Mouse (Mus musculus): ENCODE data around the gene Vdr. TPM values are rescaled to one million over a fixed set of nuclear protein-coding genes. Genes with fewer than 3 reads are reported as not detected.

The Vdr gene
- total RNA-seq, 2 experiments from 2014 or later: 0.59 to 4.1 TPM

GRCm38 (mm10) chr15:97815254-97815653 is 95.2 kb downstream of the Vdr start:
- no peak for ATAC-seq (ENCODE audit: poor library complexity, severe bottlenecking)

GRCm38 (mm10) chr15:97814703-97815102 is 95.7 kb downstream of the Vdr start:
- no peak for ATAC-seq (ENCODE audit: poor library complexity, severe bottlenecking)

- no peak for ATAC-seq (ENCODE audit: poor library complexity, severe bottlenecking)
Measured at GRCm38 (mm10) chr15:97813452-97814204, 96.8 kb downstream of the Vdr start.

- no peak for ATAC-seq (ENCODE audit: poor library complexity, severe bottlenecking)
Measured at GRCm38 (mm10) chr15:97812875-97813274, 97.6 kb downstream of the Vdr start.

DNA sequence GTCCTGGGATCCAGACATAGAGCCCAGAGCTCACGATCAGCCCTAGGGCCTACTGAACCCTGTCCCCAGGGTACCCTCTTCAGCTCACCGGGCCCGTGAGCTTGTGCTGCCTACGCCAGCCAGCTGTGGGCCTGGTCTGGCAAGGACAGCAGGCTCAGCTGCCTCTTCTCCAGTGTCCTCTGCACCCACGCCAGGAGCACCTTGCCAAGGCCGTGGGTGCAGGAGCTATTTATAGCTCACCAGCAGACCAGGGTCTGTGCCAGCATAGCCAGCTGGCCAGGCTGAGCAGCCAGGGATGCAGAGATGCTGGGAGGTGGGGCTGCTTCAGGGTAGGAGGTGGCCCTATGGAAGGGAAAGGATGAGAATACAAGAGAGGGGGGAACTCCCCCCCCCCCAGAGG is 98.3 kb downstream of the Vdr start:
- ATAC-seq (ENCODE audit: poor library complexity, severe bottlenecking): no peak

DNA sequence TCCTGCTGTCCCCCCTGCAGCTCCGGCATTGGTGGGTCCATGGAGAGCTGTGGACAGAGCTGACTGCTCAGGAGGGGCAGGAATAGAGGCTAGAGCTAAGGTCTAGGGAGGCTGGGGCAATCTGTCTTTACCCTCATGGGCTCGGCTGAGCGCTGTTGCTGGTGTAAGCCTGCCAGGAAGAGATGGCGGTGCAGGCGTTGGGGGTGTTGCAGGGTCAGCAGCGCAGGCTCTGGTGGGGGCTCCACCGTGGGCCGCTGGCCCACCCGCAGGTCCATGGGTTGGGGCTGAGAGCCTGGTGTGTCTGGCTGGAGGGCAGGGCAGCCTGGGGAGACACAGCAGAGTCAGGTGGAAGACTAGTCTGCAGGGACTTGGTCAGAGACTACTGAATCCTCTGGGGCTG is 99.1 kb downstream of the Vdr start:
- ATAC-seq (ENCODE audit: poor library complexity, severe bottlenecking): no peak

GRCm38 (mm10) chr15:97810399-97810798 is 100.0 kb downstream of the Vdr start:
- ATAC-seq (ENCODE audit: poor library complexity, severe bottlenecking): no peak

GRCm38 (mm10) chr15:97809942-97810341 is 100.5 kb downstream of the Vdr start:
- peak; percentile 45; the same call in 1 of the 2 replicates for ATAC-seq (ENCODE audit: poor library complexity, severe bottlenecking)

GRCm38 (mm10) chr15:97809206-97809605 is 101.2 kb downstream of the Vdr start:
- ATAC-seq (ENCODE audit: poor library complexity, severe bottlenecking): no peak

DNA sequence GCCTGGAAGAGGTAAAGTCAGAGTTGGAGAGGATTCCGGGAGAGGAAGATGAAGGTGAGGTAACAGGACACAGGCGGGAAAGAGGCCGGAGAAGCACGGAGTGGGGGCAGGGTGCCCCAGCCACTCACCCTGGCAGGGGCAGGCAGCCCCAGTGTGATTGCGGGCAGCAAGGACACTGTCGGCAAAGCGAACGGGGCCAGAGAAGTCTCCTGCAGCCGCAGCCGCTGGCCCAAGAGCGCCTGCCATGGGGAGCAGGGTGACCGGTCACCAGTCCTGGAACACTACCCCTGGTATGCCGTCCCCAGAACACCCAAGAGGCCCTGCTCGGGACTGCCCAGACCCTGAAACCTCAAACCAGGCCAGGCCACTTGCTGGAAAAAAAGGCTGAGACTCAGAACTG is 101.9 kb downstream of the Vdr start:
- ATAC-seq (ENCODE audit: poor library complexity, severe bottlenecking): no peak

DNA sequence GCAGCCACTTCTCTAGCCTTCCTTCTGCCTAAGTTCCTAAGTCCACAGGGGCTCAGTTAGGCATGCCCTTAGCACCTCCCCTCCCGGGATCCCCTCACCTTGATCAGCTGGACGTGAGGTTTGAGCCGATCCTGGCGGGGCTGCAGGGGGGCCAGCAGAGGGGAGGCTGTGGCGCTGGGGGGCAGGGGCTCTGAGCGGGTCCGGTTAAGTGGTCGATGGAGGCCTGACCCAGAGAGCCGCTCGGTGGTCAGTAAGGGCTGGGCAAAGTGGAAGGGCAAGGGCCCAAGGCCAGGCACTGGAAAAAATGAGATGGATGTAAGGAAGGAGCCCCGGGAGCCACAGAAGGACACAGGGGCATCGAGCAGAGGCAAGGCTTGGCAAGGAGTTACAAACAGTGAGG is 102.6 kb downstream of the Vdr start:
- no peak for ATAC-seq (ENCODE audit: poor library complexity, severe bottlenecking)

Other genes with a start within 250 kb of the Vdr start
- 6.8 and 7.9 TPM in 2 replicates for gene Rpap3, start 204.8 kb downstream of the Vdr start, total RNA-seq (2015)
- 10.8 and 12.8 TPM in 2 replicates for gene Rpap3, start 204.8 kb downstream of the Vdr start, total RNA-seq (2017)
- gene Endou, start 179.3 kb downstream of the Vdr start, total RNA-seq (2015): 0.21 TPM in 1 of 2 replicates, not detected in the other
- gene Endou, start 179.3 kb downstream of the Vdr start, total RNA-seq (2017): 0.40 and 0.81 TPM in 2 replicates
- 0.02 TPM in 1 of 2 replicates, not detected in the other for gene Rapgef3, start 142.7 kb downstream of the Vdr start, total RNA-seq (2015)
- 1.2 and 1.4 TPM in 2 replicates for gene Rapgef3, start 142.7 kb downstream of the Vdr start, total RNA-seq (2017)
- 42.3 and 47.1 TPM in 2 replicates for gene Slc48a1, start 132.1 kb downstream of the Vdr start, total RNA-seq (2015)
- gene Slc48a1, start 132.1 kb downstream of the Vdr start, total RNA-seq (2017): 33.1 and 33.5 TPM in 2 replicates
- gene Hdac7, start 66.1 kb downstream of the Vdr start, total RNA-seq (2015): 15.6 and 17.2 TPM in 2 replicates
- gene Hdac7, start 66.1 kb downstream of the Vdr start, total RNA-seq (2017): 5.7 and 6.2 TPM in 2 replicates
- 12.4 and 18.5 TPM in 2 replicates for gene Tmem106c, start 53.6 kb upstream of the Vdr start, total RNA-seq (2015)
- gene Tmem106c, start 53.6 kb upstream of the Vdr start, total RNA-seq (2017): 13.5 and 14.1 TPM in 2 replicates
- not detected in 2 replicates for gene Col2a1, start 94.1 kb upstream of the Vdr start, total RNA-seq (2015)
- gene Col2a1, start 94.1 kb upstream of the Vdr start, total RNA-seq (2017): not detected in 2 replicates
- gene Pfkm, start 182.0 kb upstream of the Vdr start, total RNA-seq (2015): 2.4 and 3.1 TPM in 2 replicates
- 4.7 and 6.2 TPM in 2 replicates for gene Pfkm, start 182.0 kb upstream of the Vdr start, total RNA-seq (2017)
- 43.4 and 44.7 TPM in 2 replicates for gene Senp1, start 183.1 kb upstream of the Vdr start, total RNA-seq (2015)
- 39.9 and 52.2 TPM in 2 replicates for gene Senp1, start 183.1 kb upstream of the Vdr start, total RNA-seq (2017)